Mouse (Mus musculus) embryo, embryonic 10 days (tissue): ENCODE measurements around the gene Gpn1.
"Not testable (repeated sequence)": the region's sequence is repeated elsewhere in the genome, so short reads cannot be mapped to it uniquely, and the experiment has no call there.

Experiments
- DNase-seq: peaks from one replicate; pipeline ENCODE4 v3.0.0-alpha.2; 2015; ENCODE audit warnings: low spot score

Gpn1 gene

GRCm38 (mm10) chr5:31494513-31495297 lies at the start of gene Gpn1:
Gene Gpn1 (plus strand): TSS chr5:31494741.
- DNase-seq: peak; percentile 97

GRCm38 (mm10) chr5:31451336-31451735 lies 43.2 kb upstream of the Gpn1 start:
- no peak for DNase-seq

GRCm38 (mm10) chr5:31451878-31452561 lies 42.5 kb upstream of the Gpn1 start, which contains the start of gene Zfp512:
Gene Zfp512 (plus strand): TSS chr5:31452431.
- peak; percentile 98 for DNase-seq

- DNase-seq: no peak
Measured at GRCm38 (mm10) chr5:31452562-31452878, 42.0 kb upstream of the Gpn1 start.

GRCm38 (mm10) chr5:31452886-31453410 lies 41.6 kb upstream of the Gpn1 start:
- DNase-seq: no peak

- no peak for DNase-seq
Measured at GRCm38 (mm10) chr5:31467798-31468197, 26.7 kb upstream of the Gpn1 start.

- DNase-seq: no peak
Measured at GRCm38 (mm10) chr5:31469711-31470110, 24.8 kb upstream of the Gpn1 start.

GRCm38 (mm10) chr5:31470334-31470733 lies 24.2 kb upstream of the Gpn1 start:
- peak; percentile 56 for DNase-seq

GRCm38 (mm10) chr5:31480536-31480935 lies 14.0 kb upstream of the Gpn1 start:
- no peak for DNase-seq

- no peak for DNase-seq
Measured at GRCm38 (mm10) chr5:31485440-31485839, 9.1 kb upstream of the Gpn1 start, which contains the start of gene 4930548H24Rik. Gene 4930548H24Rik (plus strand): TSS chr5:31485740.

GRCm38 (mm10) chr5:31487889-31488288 lies 6.7 kb upstream of the Gpn1 start:
- DNase-seq: no peak

- DNase-seq: no peak
Measured at GRCm38 (mm10) chr5:31489116-31489769, 5.3 kb upstream of the Gpn1 start.

GRCm38 (mm10) chr5:31492031-31492430 lies 2.5 kb upstream of the Gpn1 start:
- DNase-seq: no peak

- DNase-seq: no peak
Measured at GRCm38 (mm10) chr5:31504843-31505242, 10.3 kb downstream of the Gpn1 start.

- DNase-seq: no peak
Measured at GRCm38 (mm10) chr5:31512481-31512880, 17.9 kb downstream of the Gpn1 start.

- DNase-seq: no peak
Measured at GRCm38 (mm10) chr5:31520556-31520955, 26.0 kb downstream of the Gpn1 start.

GRCm38 (mm10) chr5:31526354-31527116 lies 32.0 kb downstream of the Gpn1 start, which contains the start of gene Slc4a1ap:
Gene Slc4a1ap (plus strand): TSS chr5:31526995.
- peak; percentile 86 for DNase-seq

GRCm38 (mm10) chr5:31527117-31527680 lies 32.7 kb downstream of the Gpn1 start:
- no peak for DNase-seq

- DNase-seq: not testable (repeated sequence)
Measured at GRCm38 (mm10) chr5:31527707-31528106, 33.2 kb downstream of the Gpn1 start, which contains the start of gene Supt7l. Gene Supt7l (minus strand): TSS chr5:31527807.

GRCm38 (mm10) chr5:31528560-31528959 lies 34.0 kb downstream of the Gpn1 start:
- DNase-seq: no peak

GRCm38 (mm10) chr5:31535228-31535627 lies 40.7 kb downstream of the Gpn1 start:
- no peak for DNase-seq
